Mouse (Mus musculus) brain, embryonic 14.5 days (tissue): ENCODE data around the gene Capn5.

Experiments
- CTCF ChIP-seq: fragments of 200-500 bp; IDR thresholded peaks from 2 replicates; pipeline ENCODE4 v1.5.1; 2012; ENCODE audit warnings: inconsistent platforms, mild to moderate bottlenecking, moderate library complexity, borderline replicate concordance; ENCODE audit not compliant: insufficient read depth, insufficient read length; ENCODE audit errors: extremely low read depth
- POLR2A ChIP-seq: fragments of 200-500 bp; IDR thresholded peaks from 2 replicates; pipeline ENCODE4 v1.6.1; 2012; ENCODE audit warnings: mild to moderate bottlenecking, inconsistent platforms, borderline replicate concordance; ENCODE audit not compliant: poor library complexity, insufficient read depth, insufficient read length, severe bottlenecking; ENCODE audit errors: extremely low read depth

DNA sequence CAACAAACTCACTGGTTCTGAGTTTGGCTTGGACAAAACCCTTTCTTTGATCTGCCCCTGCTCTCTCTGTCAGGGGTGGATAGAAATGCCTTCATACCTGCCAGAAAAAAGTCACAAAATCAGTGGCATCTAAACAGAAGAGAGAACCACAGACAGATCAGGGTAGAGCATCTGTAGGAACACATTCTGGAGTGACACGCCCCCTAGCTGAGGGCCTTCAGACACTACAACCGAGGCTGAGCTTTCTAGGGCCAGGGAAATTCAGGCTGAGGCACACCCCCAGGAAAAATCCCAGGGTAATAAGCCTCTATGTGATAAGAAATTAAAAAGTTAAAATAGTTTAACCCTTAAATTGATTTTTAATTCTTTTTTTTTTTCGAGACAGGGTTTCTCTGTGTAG is 24.7 kb downstream of the Capn5 start:
- TF ChIP-seq POLR2A, result no peak
- peak; percentile 32; the same call in 1 of the 2 replicates for TF ChIP-seq CTCF
